Mouse (Mus musculus) right cerebral cortex, postnatal 25 days (tissue): Measurements from ENCODE around the gene Cfap99.

ENCODE experiments used
- DNase-seq: peaks from one replicate; pipeline ENCODE4 v3.0.0; 2022

Gene Cfap99

DNA sequence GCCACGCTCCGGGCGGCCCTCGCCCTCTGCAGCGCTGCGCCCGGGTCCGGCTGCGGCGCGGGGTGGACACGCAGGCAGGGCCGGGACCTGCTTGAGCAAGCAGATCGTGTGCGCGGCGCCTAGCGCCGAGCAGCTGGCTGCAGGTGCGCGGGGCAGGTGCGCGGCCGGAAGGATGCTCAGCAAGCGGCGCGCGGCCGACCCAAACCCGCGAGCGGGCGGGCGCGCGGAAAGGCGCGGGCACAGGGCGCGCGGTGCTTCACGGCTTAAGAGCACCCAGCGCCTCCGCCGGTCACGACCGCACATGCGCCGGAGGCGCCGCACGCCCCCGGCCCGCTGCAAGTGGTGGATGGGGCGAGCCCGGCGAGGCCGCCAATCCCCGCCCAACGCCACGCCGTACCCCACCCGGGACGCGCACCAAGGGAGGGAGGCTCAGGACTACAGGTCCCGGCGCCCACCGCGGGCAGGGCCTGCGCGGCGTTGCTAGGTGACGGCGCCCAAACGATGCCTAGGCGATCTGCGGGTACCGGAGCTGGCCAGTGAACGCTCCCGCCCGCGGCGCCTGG, at the start of gene Cfap99, which contains the start of gene Zfyve28:
Gene Cfap99 (plus strand): TSS at position 447 of the 563 bp plus-strand sequence.
Gene Zfyve28 (minus strand): TSS at position 296 of the 563 bp plus-strand sequence.
- DNase-seq: peak; percentile 98

- DNase-seq: peak; percentile 84
These were observed 46.0 kb upstream of the Cfap99 start for GRCm38 (mm10) chr5:34242224-34242963.

- no peak for DNase-seq
These were observed 45.3 kb upstream of the Cfap99 start for GRCm38 (mm10) chr5:34243062-34243461.

- no peak for DNase-seq
These were observed 42.0 kb upstream of the Cfap99 start for GRCm38 (mm10) chr5:34246443-34246842.

DNA sequence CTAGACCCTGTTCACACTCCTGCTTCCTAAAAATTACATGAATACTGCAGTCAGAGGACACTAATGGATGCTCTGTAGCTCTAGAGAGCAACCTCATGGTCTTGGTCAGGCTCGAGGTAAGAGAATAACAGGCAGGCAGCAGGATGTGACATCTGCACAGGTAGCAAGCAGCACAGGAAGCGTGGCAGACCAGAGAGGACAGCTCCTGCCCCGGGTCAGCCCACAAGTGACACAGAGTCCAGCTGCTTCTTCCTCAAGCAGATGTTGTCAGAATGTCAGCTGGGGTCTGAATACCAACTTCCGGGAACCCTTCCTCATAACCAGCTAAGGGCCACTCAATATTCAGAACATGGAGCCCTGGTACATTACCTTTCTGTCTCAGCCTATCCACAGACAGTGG, 39.3 kb upstream of the Cfap99 start:
- no peak for DNase-seq

GRCm38 (mm10) chr5:34250090-34250489, 38.3 kb upstream of the Cfap99 start:
- no peak for DNase-seq

DNA sequence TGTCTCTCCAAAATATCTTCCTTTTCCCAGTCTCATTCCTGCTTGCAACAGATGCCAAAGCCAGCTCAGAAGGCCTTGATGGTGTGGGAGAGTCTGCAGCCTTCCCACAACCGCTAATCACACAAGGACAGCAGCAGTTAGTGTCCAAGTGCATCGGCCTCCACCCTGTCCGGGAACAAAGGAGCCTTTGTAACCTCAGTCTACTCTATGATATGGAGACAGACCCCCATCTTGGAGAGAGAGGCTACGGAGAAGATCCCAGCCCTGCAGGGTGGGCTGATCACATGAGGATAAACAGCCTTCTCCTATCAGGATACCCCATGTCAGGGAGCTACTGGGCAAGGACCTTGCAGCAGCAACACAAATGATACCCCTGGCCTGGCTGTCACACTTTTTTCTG, 36.6 kb upstream of the Cfap99 start:
- no peak for DNase-seq

GRCm38 (mm10) chr5:34252307-34252966, 36.0 kb upstream of the Cfap99 start:
- DNase-seq: no peak

- no peak for DNase-seq
These were observed 35.4 kb upstream of the Cfap99 start for GRCm38 (mm10) chr5:34252967-34253519.

DNA sequence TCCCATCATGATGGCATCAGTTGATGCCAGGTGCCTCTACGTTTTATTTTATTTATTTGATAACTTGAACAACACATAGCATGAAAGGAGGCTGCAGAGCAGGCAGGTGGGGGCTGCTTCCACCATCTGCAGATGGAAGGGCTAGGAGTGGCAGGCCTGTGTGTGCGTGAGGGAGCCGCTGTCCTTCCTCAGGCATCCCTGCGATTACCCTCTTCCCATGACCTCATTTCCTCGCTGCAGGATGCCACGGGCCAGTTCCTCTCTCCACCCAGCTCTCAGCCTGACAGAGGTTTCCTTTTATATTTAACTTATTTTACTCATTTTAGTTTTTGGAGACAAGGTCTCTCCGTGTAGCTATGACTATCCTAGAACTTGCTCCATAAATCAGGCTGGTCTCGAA, 34.1 kb upstream of the Cfap99 start:
- no peak for DNase-seq

DNA sequence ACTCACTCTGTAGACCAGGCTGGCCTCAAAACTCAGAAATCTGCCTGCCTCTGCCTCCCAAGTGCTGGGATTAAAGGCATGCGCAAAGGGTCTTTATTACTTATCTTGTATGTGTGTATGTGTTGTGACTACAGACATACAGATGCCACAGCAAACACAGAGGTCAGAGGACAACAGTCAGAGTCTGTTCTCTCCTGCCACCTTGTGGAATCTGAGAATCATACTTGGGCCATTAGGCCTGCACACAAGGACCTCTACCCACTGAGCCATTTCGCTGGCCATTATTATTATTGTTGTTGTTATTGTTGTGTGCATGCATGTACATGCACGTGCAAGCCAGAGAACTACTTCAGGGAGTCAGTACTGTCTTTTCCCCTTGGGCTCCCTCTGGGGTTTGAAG, 33.2 kb upstream of the Cfap99 start:
- no peak for DNase-seq

GRCm38 (mm10) chr5:34259172-34259816, 29.1 kb upstream of the Cfap99 start:
- DNase-seq: no peak

- no peak for DNase-seq
These were observed 22.3 kb upstream of the Cfap99 start for GRCm38 (mm10) chr5:34266065-34266464.

DNA sequence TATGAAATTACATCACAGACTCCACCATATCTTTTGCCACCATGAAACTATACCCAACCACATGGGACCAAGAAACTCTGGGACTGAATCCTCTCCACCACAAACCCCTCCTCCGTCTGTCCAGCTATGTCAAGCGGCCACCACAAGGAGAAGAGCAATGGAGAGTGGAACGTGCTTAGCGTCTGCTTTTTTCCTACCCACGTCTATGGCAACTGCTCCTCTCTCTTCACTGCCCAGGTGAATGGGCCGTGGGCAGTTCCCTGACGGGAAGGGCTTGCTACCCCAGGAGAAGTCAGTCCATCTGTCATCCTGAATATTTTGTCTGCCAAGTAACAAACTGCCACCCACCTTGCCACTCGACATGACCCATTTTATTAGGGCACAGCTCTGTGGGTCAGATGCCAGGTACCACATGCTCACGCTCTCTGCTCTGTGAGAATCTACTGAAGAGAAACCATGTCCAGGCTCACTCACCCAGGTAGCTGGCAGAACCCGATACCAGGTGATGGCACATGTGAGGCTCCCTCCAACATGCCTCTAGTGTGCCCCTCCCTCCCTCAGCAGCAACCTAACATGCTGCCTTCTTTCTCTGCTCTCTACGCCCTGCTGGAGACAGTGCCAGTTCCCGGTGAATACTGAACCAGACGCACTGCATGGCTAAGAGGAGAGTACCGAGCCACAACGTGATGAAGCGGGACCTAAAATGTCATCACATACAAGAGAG, 19.0 kb upstream of the Cfap99 start:
- no peak for DNase-seq

DNA sequence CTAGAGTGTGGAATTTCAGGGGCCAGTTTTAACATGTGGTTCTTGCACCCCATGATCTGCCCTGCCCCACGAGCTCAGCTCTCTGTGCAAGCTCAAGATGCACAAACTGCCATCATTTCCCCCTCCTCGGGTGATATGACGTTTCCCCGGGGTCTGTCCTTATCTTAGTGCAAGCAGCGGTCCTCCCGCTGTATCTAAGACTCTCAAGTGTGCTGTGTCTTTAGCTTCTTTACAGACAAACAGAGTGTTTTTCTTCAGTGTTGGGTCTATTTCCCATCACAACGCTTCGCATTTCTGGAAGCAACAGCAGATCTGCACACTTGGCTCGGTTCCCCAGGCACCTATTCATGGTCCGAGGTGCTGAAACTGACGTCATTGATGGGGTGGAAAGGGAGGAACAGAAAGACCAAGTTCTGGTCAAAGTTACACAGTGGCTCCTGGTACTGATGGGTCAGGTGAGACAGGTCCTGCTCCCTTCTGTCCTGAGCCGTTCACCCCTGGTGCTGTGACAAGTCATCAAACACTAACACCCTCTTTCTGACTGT, 18.4 kb upstream of the Cfap99 start:
- no peak for DNase-seq

- no peak for DNase-seq
These were observed 16.7 kb upstream of the Cfap99 start for GRCm38 (mm10) chr5:34271743-34272142.

DNA sequence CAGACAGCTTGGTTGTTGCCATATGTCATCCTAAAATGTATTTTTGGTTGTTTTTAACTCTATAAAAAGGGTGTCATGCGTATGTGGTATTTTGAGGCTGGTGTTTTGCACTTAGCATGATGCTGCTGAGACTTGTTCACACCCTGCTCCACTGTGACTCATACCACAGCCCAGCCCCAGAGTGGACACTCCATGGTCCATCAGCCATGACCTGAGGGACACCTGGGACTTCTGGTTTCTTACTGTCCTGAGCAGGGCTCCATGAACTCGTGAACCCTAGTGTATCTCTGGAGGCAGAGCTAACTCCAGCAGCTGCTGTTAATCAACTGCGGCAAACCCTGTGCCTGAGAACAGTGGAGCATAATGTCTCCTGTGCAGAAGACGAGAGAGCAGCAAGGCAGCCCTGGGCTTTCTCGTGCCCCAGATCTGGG, 15.1 kb upstream of the Cfap99 start:
- no peak for DNase-seq

- DNase-seq: peak; percentile 47
These were observed 14.1 kb upstream of the Cfap99 start for GRCm38 (mm10) chr5:34274268-34274667.

DNA sequence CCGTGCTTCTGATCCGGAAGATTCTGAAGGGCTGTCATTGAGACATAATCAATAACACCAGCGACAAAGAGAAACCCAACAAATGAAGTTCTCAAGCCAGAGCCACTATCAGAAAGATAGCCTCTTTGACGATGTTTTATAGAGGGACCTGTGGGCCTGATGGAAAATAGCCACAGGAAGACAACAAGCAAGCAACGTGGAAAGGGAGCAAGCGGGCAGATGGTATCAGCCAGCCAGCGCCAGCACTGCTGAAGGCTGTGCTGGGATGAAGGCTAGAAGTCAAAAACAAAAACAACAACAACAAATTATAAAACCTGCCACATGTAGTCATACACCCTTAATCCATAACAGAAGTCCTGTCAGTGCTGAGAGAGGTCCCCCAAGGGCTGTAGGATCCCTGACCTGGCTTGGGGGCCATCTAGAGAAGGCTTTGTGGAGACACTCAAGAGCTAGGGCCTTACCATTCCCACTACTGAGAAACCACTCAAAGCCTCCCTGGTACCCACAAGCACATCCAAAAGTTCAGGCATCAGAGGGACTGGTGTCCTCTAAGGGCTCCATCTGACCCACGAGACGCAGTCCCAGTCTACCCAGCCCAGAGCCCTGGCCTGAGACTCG, 13.6 kb upstream of the Cfap99 start:
- DNase-seq: no peak

DNA sequence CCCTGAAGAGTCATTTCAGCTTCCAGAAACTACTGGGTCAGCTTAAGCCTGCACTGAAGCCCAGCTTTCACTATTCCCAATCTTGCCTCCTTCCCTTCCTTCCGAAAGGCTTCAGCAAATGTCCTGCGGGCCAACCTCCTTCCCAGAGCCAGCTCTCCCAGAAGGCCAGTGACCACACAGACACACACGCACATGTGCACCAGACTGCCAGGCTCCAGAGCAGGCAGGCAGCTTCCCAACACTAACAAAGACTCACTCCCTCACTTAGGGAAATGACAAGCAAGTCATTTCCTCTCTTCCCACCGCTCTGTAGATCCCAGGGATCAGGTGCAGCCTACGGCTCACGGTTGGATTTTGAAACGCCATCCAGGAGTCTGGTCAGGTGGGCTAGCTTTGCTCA, 12.2 kb upstream of the Cfap99 start:
- DNase-seq: no peak

- peak; percentile 71 for DNase-seq
These were observed 11.7 kb upstream of the Cfap99 start for GRCm38 (mm10) chr5:34276746-34277145.

DNA sequence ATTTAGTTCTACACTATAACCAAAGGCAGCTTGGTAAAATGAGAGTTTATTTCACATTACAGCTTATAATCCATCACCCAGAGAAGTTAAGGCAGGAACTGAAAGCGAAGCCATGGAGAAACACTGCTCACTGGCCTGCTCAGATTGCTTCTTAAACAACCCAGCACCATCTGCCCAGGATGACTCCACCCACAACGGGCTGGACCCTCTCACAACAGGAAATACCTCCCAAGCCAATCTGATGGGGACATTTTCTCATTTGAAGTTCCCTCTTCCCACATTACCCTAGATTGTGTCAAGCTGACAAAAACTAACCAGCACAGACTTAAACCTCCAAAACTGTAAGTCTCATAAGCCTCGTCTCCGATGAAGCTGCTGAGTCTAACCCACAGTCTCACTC, 10.3 kb upstream of the Cfap99 start:
- no peak for DNase-seq
